Mouse (Mus musculus) retina, adult 2 months (tissue): ENCODE results near the gene Il18bp.
"Not testable (repeated sequence)": the region's sequence is repeated elsewhere in the genome, so short reads cannot be mapped to it uniquely, and the experiment has no call there.

Experiments used
- DNase-seq: peaks from one replicate; pipeline ENCODE4 v3.0.0-alpha.2; 2012; ENCODE audit warnings: low read depth, low spot score

The Il18bp gene

DNA sequence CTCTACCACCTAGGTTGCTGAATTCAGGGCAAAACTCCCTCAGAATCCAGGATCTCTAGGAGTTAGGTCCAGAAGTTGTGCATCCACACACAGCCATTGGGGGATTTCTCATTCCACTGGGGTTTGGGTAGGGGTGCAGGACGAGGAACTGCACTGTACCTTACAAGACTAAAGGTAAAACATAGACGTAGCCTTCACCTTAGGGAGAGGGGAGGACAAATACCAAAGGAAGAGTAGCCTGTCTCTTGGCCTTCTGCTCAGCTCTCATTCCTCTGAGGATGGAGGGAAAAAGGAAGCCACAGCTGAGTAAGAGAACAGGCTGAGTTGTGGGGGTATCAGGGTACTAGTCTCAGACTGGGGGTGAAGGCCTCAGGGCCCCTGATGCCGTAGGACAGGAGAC is at the start of gene Il18bp:
TSS of gene Il18bp (minus strand) at position 101 of the 400 bp plus-strand sequence.
- no peak for DNase-seq

- no peak for DNase-seq
Measured at GRCm38 (mm10) chr7:102066363-102066762, 47.9 kb upstream of the Il18bp start.

- peak; percentile 84 for DNase-seq
Measured at GRCm38 (mm10) chr7:102065046-102065891, 46.8 kb upstream of the Il18bp start, which contains the start of the genes Rnf121, Xndc1 and Xntrpc. TSS of gene Rnf121 (minus strand) at chr7:102065469. TSS of gene Xndc1 (plus strand) at chr7:102065511. TSS of gene Xntrpc (plus strand) at chr7:102065713.

GRCm38 (mm10) chr7:102064655-102065045 is 46.2 kb upstream of the Il18bp start:
- DNase-seq, result no peak

DNA sequence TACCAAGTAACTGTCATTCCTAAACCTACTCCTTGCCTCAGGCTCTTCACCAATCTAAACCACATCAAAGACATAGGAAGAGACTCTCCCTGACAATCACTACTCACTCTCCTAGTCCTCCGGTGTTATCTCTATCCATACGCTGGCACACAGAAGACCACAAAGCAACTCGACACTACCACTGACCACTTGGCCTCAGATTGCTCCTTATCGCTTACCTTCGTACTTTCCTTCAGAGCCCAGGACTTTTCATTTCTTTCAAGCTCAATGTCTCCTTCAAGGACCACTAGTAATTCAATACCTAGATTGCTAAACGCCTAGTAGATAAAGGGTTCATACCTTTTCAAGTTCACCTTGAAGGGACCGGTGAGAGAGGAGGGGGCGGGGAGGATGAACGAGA is 45.4 kb upstream of the Il18bp start:
- no peak for DNase-seq

DNA sequence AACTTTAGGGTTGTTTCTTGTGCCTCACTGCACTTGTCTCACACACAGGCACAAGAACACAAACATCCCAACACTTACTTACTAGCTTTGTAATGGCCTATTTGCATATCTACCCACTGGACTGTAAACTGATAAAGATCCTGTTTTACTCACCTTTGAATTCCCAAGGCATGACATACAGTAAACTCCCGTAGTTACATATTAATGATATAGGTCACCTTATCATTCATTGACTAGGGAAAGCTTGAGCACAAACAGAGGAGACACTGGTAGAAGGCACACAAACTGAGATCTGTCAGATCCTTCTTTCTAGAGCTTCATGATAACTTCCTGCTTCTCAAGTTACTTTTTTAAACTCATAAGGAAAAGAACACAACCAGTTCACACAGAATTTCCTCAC is 43.7 kb upstream of the Il18bp start:
- DNase-seq, result no peak

DNA sequence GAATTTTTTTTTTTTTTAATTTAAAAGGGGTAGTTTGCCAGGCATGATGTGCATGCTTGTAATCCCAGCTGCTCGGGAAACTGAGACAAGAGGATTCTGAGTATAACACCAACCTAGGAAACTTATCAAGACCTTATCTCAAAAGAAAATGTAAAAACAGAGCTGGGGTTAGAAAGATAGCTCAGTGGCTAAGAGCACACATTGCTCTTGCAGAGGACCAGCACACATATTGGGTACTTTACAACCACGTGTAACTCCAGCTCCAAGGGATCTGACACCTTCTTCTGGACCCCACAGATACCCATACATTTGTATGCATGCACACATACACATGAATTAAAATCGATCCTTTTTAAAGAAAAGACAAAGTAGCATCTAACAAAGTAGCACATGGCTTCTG is 42.9 kb upstream of the Il18bp start:
- no peak for DNase-seq

- not testable (repeated sequence) for DNase-seq
Measured at GRCm38 (mm10) chr7:102048524-102048923, 30.0 kb upstream of the Il18bp start.

DNA sequence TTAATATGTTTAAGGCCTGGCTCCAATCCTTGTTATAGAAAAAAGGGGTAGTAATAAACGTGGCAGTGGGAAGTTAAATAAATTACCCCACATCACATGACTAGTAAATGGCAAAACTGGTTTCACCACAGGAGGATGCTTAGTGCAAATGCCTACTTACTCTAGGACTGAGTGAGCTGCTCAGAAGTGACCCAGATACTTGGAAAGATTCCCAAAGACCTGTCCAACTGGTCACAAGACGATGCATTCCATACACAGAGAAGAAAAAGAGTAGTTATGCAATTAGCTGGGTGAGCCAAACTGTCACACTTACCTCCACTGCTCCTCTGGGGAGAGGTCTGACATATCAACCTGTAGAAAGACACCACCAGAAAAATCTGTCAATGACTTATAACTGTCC is 23.8 kb upstream of the Il18bp start:
- no peak for DNase-seq

- no peak for DNase-seq
Measured at GRCm38 (mm10) chr7:102037318-102037717, 18.8 kb upstream of the Il18bp start.

DNA sequence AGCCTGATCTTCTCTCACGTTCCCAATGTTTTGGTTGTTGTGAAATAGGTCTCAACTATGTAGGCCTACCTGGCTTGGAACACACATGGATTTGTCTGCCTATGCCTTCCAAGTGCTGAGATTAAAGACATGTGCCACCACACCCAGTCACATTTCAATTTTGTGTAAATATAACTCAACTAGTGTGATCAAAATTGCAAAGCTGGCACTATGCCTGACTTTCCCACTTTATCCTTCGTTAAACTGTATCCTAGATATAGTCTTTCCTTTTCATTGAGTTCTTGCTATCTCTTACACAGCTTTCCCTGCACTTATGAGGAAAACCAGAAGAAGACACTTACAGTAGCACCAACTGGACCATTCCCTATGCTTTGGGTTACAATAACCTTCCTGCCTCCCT is 17.0 kb upstream of the Il18bp start:
- no peak for DNase-seq

GRCm38 (mm10) chr7:102034904-102035303 is 16.4 kb upstream of the Il18bp start:
- no peak for DNase-seq

- DNase-seq, result no peak
Measured at GRCm38 (mm10) chr7:102025187-102026119, 7.0 kb upstream of the Il18bp start.

GRCm38 (mm10) chr7:102023821-102024220 is 5.3 kb upstream of the Il18bp start:
- DNase-seq, result no peak

DNA sequence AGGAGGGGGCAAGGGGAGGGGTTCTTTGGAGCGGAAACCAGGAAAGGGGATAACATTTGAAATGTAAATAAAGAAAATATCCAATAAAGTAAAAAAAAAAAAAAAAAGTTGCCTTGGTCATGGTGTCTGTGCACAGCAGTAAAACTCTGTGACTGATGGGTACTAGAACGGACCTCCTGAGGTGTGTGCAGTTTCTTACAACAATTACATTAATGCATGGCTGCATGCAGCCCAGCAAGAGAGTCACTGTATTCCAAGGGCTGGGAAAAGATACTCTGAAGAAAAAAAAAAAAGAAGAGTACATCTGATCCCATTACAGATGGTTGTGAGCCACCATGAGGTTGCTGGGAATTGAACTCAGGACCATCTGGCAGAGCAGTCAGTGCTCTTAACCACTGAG is 2.4 kb upstream of the Il18bp start:
- DNase-seq, result not testable (repeated sequence)

GRCm38 (mm10) chr7:102019362-102019761 is 872 bp upstream of the Il18bp start:
- DNase-seq, result no peak

DNA sequence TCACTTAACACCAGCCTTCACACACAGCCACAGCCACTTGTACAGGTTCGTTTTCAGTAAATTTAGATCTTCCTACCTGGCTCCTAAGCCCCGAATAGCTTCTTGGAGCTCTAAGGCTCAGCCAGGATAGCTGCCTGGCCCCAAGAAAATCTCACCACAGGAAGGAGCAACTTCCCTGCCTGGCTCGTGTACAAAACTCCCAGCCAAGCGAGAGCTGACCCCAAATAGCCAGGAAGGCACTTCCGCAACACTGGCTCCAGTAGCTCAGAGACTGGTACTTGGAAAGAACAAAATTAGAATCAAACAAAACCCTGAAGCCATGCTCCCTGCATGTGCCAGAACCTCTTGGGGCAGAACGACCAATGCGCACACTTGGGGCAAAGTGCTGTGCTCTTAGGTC is 456 bp downstream of the Il18bp start:
- DNase-seq, result no peak

DNA sequence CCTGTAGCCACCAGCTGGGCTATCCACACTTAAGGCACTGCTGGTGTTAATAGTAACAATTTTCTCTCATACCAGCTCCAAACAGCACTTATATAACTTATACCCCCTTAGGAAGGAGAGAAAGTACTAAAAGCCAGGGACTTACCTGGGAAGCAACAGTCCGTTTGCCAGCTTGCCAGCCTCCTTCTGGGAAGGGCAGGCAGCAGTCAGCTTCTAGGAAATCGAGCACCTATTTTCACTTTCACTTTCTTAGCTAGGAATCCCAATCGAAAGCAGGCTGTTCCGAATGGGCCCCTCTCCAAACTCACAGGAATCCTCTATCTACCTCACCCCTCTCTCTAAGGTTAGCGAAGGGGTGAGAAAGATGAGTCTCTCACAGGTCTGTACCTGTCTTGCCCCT is 1.0 kb downstream of the Il18bp start:
- DNase-seq, result no peak

DNA sequence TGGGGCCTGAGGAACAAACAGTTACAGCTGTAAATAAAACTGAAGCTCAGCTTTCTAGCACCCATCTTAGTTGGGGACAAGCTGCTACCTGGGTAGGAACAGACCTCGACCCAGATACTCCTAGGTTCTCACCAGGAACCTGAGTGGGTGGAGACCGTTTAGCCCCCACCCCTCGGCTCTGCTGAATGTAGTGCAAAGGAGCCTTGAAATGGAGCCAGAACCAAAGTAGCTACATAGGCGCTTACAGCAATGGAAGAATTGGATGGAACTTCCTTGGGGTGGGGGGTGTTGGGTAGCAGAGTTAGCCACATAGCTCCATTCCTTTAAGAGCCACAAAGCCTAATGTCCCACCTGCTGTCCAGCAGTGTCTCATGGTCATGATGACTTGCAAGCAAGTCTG is 1.6 kb downstream of the Il18bp start:
- no peak for DNase-seq

- DNase-seq, result no peak
Measured at GRCm38 (mm10) chr7:102014995-102015394, 3.5 kb downstream of the Il18bp start.

GRCm38 (mm10) chr7:102013416-102013815 is 5.1 kb downstream of the Il18bp start:
- no peak for DNase-seq

DNA sequence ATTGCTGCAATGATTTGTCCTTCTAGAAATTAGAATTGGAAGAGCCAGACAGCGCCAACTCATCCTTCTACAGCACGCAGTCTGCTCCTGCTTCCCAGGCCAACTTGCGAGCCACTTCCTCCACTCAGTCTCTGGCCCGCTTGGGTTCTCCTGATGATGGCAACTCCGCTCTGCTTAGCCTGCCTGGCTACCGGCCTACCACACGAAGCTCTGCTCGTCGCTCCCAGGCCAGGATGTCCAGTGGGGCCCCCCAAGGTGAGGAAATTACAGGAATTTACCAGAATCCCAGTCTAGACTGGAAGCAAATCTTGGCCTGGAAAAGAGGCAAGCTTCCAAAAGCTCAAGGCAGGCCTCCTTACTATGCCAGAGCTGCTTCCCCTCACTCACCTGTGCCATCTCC is 6.6 kb downstream of the Il18bp start:
- no peak for DNase-seq
